Mouse (Mus musculus): ENCODE measurements around the gene Lsp1. TPM values are rescaled to one million over a fixed set of nuclear protein-coding genes. Genes with fewer than 3 reads are reported as not detected.

Gene Lsp1
- polyA plus RNA-seq, 1 experiment, result 22.8 TPM

DNA sequence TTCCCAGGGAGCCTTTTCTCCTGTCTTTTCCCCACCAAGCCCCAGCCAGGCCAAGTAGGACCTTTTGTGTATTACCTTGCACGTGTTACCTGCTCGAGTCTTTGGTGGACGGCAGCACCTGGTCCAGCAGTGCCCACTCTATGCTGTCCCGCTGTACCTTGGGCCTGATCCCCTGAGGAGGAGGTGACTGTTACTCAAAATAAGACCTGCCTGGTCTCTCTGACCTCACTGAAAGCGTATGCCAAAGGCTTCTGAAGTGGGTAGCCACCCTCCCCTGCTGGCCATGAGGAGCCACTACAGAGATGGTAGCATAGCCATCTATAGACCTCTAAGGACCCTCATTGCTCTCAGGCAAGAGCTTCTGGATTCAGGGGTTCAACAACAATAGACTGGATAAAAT is 36.2 kb downstream of the Lsp1 start:
- Histone ChIP-seq H3K4me3 (ENCODE audit: insufficient read depth, low read depth, low read length) (no peak overlapping the region), H3K4me1 (ENCODE audit: control insufficient read depth, insufficient read depth, insufficient read length, low read length) (peaks cover 5% of the 10 kb centered on the region), H3K27ac (replicated peaks; ENCODE audit: low read depth, low read length) (no peak overlapping the region)

DNA sequence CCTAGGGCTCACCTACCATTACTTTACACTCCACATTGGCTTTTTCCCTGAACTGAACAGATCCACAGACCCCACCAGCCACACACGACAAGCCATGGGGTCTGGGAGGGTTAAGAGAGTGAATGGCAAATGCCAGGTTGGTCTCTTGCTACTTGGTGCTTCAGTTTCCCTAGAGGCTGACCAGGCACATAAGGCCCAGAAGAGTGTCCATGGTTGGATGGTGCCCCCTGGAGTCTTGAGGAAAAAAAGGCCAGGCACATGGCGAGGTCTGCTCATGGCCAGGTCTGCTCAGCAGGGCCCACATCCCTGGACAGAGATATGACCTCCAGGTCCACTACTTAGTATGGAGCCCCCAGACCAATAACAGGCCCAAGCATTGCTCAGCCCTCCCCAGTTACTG is 37.2 kb downstream of the Lsp1 start:
- Histone ChIP-seq H3K27ac (replicated peaks; ENCODE audit: low read depth, low read length) (no peak overlapping the region), H3K4me3 (ENCODE audit: insufficient read depth, low read depth, low read length) (no peak overlapping the region)

DNA sequence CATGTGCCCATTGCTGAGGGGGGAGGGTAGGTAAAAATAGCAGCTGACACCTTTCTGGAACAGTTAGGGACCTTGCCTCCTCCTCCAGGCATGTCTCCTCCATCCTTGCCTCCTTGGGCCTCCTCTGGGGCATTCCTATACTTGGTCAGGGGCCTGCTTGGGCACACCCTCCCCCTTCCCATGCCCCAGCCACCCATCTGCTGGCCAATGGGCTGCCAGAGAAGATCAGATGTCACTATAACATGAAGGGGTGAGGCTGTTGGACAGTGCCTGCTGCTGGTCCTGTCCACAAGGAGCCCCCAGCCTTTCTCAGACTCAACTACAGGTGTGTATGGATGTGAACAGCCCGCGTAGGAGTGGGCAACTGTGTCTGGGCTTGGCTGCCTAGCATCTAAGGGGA is 38.0 kb downstream of the Lsp1 start, which contains the start of gene Tnnt3:
Tnnt3 (plus strand) TSS at position 262 of the 400 bp plus-strand sequence.
- Histone ChIP-seq H3K4me1 (ENCODE audit: control insufficient read depth, insufficient read depth, insufficient read length, low read length) (peaks cover 5% of the 10 kb centered on the region), H3K4me3 (ENCODE audit: insufficient read depth, low read depth, low read length) (no peak within 1 kb of the TSS), H3K27ac (replicated peaks; ENCODE audit: low read depth, low read length) (no peak within 1 kb of the TSS)

More for the DNA sequence above, 37.2 kb downstream of the Lsp1 start:
- peaks cover 5% of the 10 kb centered on the region for H3K4me1 ChIP-seq (ENCODE audit: control insufficient read depth, insufficient read depth, insufficient read length, low read length)

DNA sequence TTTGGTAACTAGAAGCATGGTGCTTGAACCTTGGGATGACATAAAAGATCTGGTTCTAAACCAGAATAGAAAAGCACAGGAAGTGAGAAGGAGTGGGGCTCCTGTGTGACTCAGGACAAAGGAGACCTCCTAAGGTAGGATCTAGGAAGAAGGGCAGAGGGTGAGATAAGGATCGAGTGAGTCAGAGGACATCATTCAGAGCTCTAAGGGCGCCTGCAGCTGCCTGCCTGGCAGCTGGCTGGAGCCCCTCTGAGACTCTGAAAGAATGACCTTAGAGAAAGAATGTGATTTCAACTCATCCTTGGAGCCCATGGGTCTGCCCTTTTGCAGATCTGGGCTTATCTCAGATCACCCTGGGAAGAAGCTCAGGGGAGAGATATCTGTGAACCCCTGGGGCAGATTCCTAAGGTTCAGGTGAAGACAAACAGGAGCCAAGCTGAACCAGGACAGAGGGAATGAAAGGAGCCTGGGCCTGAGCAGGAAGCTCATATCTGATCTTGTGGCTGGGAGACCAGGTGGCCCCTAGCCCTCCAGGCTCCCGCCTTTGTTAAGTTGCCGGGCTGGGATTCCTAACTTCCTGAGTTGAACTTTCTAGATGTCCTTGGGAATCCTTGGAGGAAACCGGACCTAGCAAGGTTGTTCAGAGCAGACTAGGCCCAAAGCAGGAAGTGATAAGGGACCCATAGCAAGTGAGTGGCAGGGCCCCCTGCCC is 38.6 kb downstream of the Lsp1 start:
- Histone ChIP-seq H3K27ac (replicated peaks; ENCODE audit: low read depth, low read length) (no peak overlapping the region), H3K4me3 (ENCODE audit: insufficient read depth, low read depth, low read length) (no peak overlapping the region), H3K4me1 (ENCODE audit: control insufficient read depth, insufficient read depth, insufficient read length, low read length) (peaks cover 5% of the 10 kb centered on the region)

DNA sequence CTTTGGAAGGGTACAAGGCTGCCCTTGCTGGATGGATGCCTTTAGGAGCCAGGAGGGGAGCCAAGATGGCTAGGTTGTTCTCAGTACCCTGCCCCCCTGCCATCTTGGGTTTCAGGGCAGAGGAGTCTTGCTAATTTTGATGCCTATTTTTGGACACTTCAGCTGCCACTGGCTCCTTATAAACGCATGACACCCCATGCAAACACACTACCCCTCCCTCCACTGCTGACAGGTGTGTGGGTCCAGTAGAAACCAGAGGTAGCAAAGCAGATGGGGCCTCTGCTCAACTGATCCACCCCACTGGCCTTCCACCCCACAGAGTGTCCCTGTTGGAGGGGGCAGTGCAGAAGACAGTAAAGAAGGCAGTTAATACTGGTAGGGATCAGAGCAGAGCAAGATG is 39.4 kb downstream of the Lsp1 start:
- no peak overlapping the region for H3K4me3 ChIP-seq (ENCODE audit: insufficient read depth, low read depth, low read length)
- H3K4me1 ChIP-seq (ENCODE audit: control insufficient read depth, insufficient read depth, insufficient read length, low read length), result peaks cover 5% of the 10 kb centered on the region
- H3K27ac ChIP-seq (replicated peaks; ENCODE audit: low read depth, low read length), result no peak overlapping the region

DNA sequence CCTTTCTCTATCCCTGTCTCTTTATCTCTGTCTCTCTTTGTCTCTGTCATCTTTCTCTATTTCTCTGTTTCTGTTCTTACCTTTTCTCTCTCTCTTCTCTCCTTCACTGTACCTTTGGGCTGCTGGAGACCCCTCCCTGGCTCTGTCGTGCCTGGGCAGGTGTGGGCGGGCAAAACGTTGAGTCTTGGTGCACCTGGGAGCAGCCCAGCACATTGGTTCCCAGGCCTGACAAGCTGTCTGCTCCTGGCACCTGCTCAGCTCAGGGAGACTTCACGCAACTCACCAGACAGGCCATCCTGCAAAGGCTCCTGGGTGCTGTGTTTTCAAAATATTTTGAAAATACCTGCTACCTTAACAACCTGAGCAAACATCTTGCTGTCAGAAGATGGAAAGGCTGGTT is 42.6 kb downstream of the Lsp1 start:
- Histone ChIP-seq H3K27ac (replicated peaks; ENCODE audit: low read depth, low read length) (no peak overlapping the region), H3K4me3 (ENCODE audit: insufficient read depth, low read depth, low read length) (no peak overlapping the region), H3K4me1 (ENCODE audit: control insufficient read depth, insufficient read depth, insufficient read length, low read length) (peaks cover 5% of the 10 kb centered on the region)

DNA sequence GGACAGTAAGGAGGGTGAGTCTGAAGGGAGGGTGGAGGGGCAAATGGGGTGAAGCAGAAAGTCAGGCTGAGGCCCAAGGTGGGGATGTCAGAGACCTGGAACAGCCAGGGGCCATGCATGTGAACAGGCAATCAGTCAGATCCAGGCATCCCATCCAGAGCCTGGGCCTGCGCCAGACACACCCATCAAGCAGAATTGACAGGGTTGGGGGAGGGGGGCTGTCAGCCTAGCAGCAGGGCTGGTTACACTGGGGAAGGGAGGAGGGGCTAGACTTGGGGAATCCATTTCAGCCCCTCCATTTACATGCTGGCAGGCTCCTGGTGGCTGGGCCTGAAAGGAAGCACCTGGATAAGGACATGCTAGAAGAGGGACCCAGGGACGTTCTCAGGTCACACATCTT is 45.3 kb downstream of the Lsp1 start:
- no peak overlapping the region for H3K4me3 ChIP-seq (ENCODE audit: insufficient read depth, low read depth, low read length)
- no peak overlapping the region for H3K27ac ChIP-seq (replicated peaks; ENCODE audit: low read depth, low read length)
- H3K4me1 ChIP-seq (ENCODE audit: control insufficient read depth, insufficient read depth, insufficient read length, low read length), result peaks cover 3% of the 10 kb centered on the region; the same call in 1 of the 2 replicates

DNA sequence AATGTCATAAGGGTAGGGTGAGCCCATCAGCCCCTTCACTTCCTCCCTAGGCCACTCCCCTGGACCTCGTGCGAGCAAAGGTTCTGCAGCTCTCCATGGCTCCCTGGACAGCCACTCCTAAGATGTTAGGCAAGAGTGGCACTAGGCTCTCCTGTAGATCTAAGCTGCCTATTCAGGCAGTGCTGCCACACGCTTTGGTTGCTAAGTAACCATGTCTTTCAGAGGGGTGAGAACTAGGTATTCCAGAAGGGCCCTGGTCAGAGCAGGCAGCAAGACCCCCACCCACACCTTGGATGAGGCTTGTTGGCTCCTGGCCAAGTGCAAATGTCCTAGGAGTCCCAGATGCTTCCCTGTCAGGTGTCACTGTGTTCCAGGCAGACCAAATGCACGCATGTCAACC is 45.9 kb downstream of the Lsp1 start:
- Histone ChIP-seq H3K27ac (replicated peaks; ENCODE audit: low read depth, low read length) (no peak overlapping the region), H3K4me1 (ENCODE audit: control insufficient read depth, insufficient read depth, insufficient read length, low read length) (no peaks in the 10 kb centered on the region), H3K4me3 (ENCODE audit: insufficient read depth, low read depth, low read length) (no peak overlapping the region)

DNA sequence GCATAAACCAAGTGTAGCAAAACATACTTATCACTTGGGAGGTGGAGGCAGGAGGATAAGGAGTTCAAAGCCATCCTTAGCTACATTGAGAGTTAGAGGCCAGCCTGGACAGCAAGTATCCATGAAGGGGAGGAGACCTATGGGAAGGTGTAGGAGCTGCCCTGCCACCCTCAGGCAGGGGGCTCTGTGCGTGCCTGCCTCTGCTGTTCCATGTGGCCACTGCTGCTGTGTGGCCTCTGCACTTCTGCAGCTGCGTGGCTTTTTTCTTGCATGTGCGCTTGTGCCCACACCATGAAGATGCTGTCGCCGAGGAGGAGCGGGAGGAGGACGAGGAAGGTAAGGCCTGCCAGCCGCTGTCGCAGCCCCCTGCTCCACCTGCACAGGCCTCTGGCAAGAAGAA is 46.8 kb downstream of the Lsp1 start:
- Histone ChIP-seq H3K4me3 (ENCODE audit: insufficient read depth, low read depth, low read length) (no peak overlapping the region), H3K4me1 (ENCODE audit: control insufficient read depth, insufficient read depth, insufficient read length, low read length) (no peaks in the 10 kb centered on the region), H3K27ac (replicated peaks; ENCODE audit: low read depth, low read length) (no peak overlapping the region)

DNA sequence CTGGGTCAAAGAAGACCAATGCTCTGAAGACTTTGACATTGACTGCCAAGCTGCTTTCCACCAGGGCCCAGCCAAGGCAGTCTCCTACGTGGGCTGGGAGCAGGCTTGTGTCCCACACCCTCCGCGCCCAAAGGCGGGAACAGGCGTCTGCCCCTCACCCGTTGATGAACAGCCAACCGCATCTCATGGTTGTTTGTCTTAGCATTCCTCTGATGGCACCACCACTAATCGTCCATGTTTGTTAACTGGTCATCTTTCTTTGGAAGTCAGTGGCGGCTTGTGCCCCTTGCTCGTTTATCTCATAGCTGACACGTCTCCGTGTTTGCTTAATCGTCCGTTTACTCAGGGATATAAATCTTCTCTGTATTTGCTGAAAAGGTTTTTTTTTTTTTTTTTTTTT is 48.9 kb downstream of the Lsp1 start:
- Histone ChIP-seq H3K4me3 (ENCODE audit: insufficient read depth, low read depth, low read length) (no peak overlapping the region), H3K4me1 (ENCODE audit: control insufficient read depth, insufficient read depth, insufficient read length, low read length) (no peaks in the 10 kb centered on the region), H3K27ac (replicated peaks; ENCODE audit: low read depth, low read length) (no peak overlapping the region)

DNA sequence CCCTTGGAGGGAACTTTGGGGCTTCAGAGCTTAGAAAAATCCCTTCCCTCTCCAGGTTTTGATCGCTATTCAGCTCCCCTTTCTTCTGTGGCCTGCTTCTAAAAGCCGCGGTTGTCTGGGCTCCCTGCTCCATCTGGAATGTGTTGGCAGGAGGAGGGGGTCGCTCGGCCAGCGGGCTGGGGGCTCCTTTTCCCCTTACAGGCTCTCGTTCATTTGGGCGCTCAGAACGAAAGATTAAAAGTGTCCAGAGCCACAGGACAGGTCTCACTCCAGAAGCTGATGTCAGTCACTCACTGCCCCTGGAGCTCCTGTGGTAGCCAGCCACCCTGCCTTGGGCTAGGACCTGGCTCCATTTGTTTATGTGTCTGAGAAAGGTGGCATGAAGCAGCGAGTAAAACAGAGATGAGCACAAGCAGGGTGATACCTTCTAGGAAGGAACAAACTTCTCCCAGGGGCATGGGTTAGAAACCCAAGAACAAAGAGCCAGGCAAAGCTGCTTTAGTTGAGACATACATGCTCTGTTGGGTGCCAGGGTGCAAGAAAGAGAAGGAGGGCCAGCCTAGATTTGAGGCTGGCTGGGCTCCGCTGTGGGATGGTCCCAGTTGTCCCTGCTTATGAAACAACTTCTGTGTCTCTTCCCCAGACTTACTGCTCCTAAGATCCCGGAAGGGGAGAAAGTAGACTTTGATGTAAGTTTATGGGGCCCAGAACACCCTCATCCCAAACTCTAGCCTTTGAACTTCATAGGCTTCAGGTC is 49.6 kb downstream of the Lsp1 start:
- no peaks in the 10 kb centered on the region for H3K4me1 ChIP-seq (ENCODE audit: control insufficient read depth, insufficient read depth, insufficient read length, low read length)
- H3K27ac ChIP-seq (replicated peaks; ENCODE audit: low read depth, low read length), result no peak overlapping the region
- H3K4me3 ChIP-seq (ENCODE audit: insufficient read depth, low read depth, low read length), result no peak overlapping the region

DNA sequence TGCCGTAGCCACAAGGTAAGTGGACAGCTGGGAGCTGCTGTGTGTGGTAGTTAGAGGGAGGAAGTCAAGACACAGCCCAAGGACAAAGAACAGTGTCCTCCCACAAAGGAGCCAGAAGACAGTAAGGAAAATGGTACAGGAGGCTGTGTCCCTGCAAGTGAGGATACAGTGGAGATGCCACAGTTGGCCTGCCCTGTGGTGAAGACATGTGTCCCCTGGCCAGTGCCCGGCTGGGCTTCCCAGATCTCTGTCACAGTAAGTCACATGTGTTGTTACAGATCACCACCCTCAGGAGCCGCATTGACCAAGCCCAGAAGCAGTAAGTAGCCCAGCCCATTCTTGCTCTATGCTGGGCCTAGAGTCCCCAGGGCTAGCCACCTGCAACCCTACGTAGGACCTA is 53.4 kb downstream of the Lsp1 start:
- H3K4me1 ChIP-seq (ENCODE audit: control insufficient read depth, insufficient read depth, insufficient read length, low read length), result no peaks in the 10 kb centered on the region
- no peak overlapping the region for H3K4me3 ChIP-seq (ENCODE audit: insufficient read depth, low read depth, low read length)
- H3K27ac ChIP-seq (replicated peaks; ENCODE audit: low read depth, low read length), result no peak overlapping the region

DNA sequence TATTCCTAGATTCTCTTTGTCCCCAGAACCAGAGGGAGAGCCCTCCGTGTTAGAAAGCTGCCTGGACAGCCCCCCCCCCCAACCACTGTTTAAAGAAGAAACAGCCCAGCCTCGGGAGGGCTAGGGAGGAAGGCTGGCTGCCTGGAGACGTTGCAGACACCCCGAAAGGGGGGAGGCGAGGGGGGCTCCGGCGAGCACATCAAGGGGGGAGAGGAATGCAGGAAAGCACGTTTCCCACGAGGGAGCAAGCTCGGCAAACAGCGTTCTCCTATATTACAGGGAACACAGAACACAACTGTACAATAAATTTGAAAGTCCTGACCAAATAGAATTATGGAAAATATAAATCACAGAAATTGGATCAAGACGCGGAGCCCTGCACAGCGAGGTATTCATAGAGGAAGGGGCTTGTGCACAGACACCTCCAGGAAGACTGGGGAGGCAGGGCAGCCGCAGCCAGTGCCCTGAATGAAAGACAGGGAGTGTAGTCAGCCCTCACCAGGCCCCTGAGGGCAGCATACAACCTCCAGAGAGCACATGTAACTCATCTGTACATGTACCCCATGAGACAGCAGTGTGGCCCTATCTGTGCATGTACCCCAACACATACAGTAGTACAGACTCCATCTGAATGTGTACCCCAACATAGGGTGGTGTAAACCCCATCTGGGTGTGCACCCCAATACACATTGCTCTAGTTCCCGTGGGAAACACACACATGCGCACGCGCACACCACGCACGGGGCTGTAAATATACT is 55.8 kb downstream of the Lsp1 start:
- H3K27ac ChIP-seq (replicated peaks; ENCODE audit: low read depth, low read length), result no peak overlapping the region
- H3K4me1 ChIP-seq (ENCODE audit: control insufficient read depth, insufficient read depth, insufficient read length, low read length), result no peaks in the 10 kb centered on the region
- H3K4me3 ChIP-seq (ENCODE audit: insufficient read depth, low read depth, low read length), result no peak overlapping the region

DNA sequence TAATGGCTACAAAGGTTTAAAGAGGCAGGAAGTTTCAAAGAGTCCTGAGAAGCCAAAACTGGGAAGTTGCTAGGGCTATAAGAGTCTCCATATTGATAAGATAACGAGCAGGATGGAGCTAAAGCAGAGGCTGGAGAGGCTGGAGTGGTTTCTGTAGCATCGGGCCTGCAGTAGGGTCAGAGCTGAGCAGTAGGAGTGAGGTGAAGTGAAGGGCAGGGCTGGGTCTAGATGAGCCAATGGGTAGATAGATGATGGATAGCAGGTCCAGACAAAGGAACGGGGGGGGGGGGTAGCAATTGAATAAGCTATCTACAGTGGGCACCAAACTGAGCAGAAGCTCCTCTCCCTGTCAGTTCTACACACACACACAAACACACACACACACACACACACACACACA is 56.9 kb downstream of the Lsp1 start:
- H3K4me3 ChIP-seq (ENCODE audit: insufficient read depth, low read depth, low read length), result no peak overlapping the region

DNA sequence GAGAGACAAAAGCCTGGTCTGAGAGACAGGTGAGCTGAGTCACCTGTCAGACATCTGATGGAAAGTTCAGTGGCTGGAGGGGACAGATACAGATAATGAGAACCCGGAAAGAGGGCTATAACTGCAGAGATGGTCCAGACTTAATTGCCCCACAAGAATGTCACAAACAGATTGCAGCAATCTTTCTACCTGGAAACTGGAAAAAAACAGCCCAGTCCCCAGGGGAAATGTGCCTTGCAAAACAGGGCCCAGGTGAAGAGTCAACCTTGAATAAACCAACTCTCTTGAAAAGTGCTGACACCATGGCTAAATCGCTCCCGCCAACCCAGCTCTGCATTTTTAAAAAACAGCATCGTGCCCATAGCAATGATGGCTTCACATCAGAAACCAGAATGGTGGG is 59.7 kb downstream of the Lsp1 start:
- no peak overlapping the region for H3K27ac ChIP-seq (replicated peaks; ENCODE audit: low read depth, low read length)
- H3K4me1 ChIP-seq (ENCODE audit: control insufficient read depth, insufficient read depth, insufficient read length, low read length), result peaks cover 5% of the 10 kb centered on the region
- no peak overlapping the region for H3K4me3 ChIP-seq (ENCODE audit: insufficient read depth, low read depth, low read length)

More for the DNA sequence above, 56.9 kb downstream of the Lsp1 start:
- no peak overlapping the region for H3K27ac ChIP-seq (replicated peaks; ENCODE audit: low read depth, low read length)
- no peaks in the 10 kb centered on the region for H3K4me1 ChIP-seq (ENCODE audit: control insufficient read depth, insufficient read depth, insufficient read length, low read length)

Measured in brown adipose tissue, adult 24 weeks (tissue).